Mouse (Mus musculus) kidney, adult 2 months (tissue): ENCODE results near the gene Rccd1.

ENCODE experiments used
- CTCF ChIP-seq: fragments of 200-500 bp; conservative IDR thresholded peaks from 2 replicates; pipeline ENCODE4 v1.5.1; 2011; ENCODE audit warnings: low read depth, mild to moderate bottlenecking, control low read depth, low read length, moderate library complexity, mixed read lengths; ENCODE audit not compliant: insufficient read depth, insufficient read length
- POLR2A ChIP-seq: fragments of 200-500 bp; IDR thresholded peaks from one replicate; pipeline ENCODE4 v1.6.1; 2011; ENCODE audit warnings: low read depth, low read length, control low read depth

DNA sequence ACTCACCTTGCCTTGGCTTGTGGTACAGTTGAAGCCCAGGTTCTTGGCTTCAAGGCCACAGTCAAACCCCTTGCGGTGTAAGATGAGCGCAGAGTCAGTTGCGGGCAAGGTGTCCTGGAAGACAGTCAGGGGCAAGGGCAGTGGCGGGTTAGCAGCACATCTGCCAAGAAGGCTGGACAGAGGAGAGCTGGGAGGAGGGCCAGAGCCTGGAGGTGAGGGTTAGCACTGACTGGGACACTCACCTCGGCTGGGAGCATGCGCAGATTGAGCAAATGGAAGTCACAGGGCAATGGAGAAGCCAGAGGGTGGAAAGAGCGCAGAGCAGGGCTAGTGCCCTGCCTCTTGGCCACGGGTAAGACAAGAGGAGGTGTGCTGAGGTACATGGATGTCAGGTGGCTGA, 28.7 kb upstream of the Rccd1 start:
- no peak for TF ChIP-seq POLR2A
- no peak for TF ChIP-seq CTCF
